Mouse (Mus musculus) myocyte (in vitro differentiated cells): ENCODE measurements around the gene Tmem120b.

Experiments used
- CEBPB ChIP-seq: IDR thresholded peaks from 2 replicates; pipeline ENCODE4 v1.6.1; 2011; ENCODE audit warnings: mild to moderate bottlenecking, moderate library complexity; ENCODE audit not compliant: poor library complexity, insufficient read depth, severe bottlenecking
- E2F4 ChIP-seq: IDR thresholded peaks from one replicate; pipeline ENCODE4 v1.6.1; 2011; ENCODE audit warnings: mild to moderate bottlenecking, control low read depth, moderate library complexity; ENCODE audit not compliant: insufficient read depth
- MAX ChIP-seq: IDR thresholded peaks from one replicate; pipeline ENCODE4 v1.6.1; 2011; ENCODE audit warnings: low read depth, mild to moderate bottlenecking, control low read depth
- MYOD1 ChIP-seq, 3 experiments: IDR thresholded peaks; one replicate each; pipeline ENCODE4 v1.6.1; 2011; ENCODE audit warnings: control low read depth in 2 of 3, low read depth in 2 of 3, mild to moderate bottlenecking in 2 of 3, moderate library complexity in 1 of 3; ENCODE audit not compliant: insufficient read length in 2 of 3, control insufficient read depth in 1 of 3
- MYOG ChIP-seq, 3 experiments: IDR thresholded peaks; one replicate each; pipeline ENCODE4 v1.6.1; 2011; ENCODE audit warnings: control low read depth in 2 of 3, low read depth in 2 of 3, mild to moderate bottlenecking in 2 of 3; ENCODE audit not compliant: insufficient read length in 2 of 3, control insufficient read depth in 1 of 3, insufficient read depth in 1 of 3
- POLR2A ChIP-seq: IDR thresholded peaks from one replicate; pipeline ENCODE4 v1.6.1; 2011; ENCODE audit warnings: low read depth, mild to moderate bottlenecking, control low read depth, moderate library complexity; ENCODE audit not compliant: insufficient read length
- POLR2AphosphoS2 ChIP-seq: IDR thresholded peaks from one replicate; pipeline ENCODE4 v1.6.1; 2011; ENCODE audit warnings: low read depth, control low read depth; ENCODE audit not compliant: insufficient read length
- REST ChIP-seq: IDR thresholded peaks from one replicate; pipeline ENCODE4 v1.6.1; 2011; ENCODE audit warnings: mild to moderate bottlenecking, control low read depth, moderate library complexity; ENCODE audit not compliant: insufficient read depth, insufficient read length
- SRF ChIP-seq: IDR thresholded peaks from one replicate; pipeline ENCODE4 v1.6.1; 2011; ENCODE audit warnings: low read depth; ENCODE audit not compliant: control insufficient read depth, insufficient read length
- TCF12 ChIP-seq: IDR thresholded peaks from one replicate; pipeline ENCODE4 v1.6.1; 2011; ENCODE audit warnings: mild to moderate bottlenecking, control low read depth; ENCODE audit not compliant: poor library complexity, insufficient read depth, severe bottlenecking
- TCF3 ChIP-seq: IDR thresholded peaks from one replicate; pipeline ENCODE4 v1.6.1; 2011; ENCODE audit warnings: low read depth, control low read depth; ENCODE audit not compliant: insufficient read length
- USF1 ChIP-seq: IDR thresholded peaks from one replicate; pipeline ENCODE4 v1.6.1; 2011; ENCODE audit warnings: low read depth, mild to moderate bottlenecking, control low read depth, moderate library complexity

GRCm38 (mm10) chr5:123024312-123024711 lies 43.9 kb upstream of the Tmem120b start:
- no peak for TF ChIP-seq POLR2A
- TF ChIP-seq MYOG (IDR thresholded peaks at IDR 0.05; ENCODE audit: control insufficient read depth in 1 of 3, insufficient read depth in 1 of 3, insufficient read length in 2 of 3, low read depth in 2 of 3): no peak
- no peak for TF ChIP-seq CEBPB
- no peak for TF ChIP-seq POLR2AphosphoS2
- no peak for TF ChIP-seq USF1
- no peak for TF ChIP-seq E2F4
- TF ChIP-seq MYOD1 (IDR thresholded peaks at IDR 0.05; ENCODE audit: control insufficient read depth in 1 of 3, insufficient read length in 2 of 3, low read depth in 2 of 3): no peak
- no peak for TF ChIP-seq TCF12
- TF ChIP-seq MAX: no peak
- no peak for TF ChIP-seq SRF
- TF ChIP-seq REST: no peak
- TF ChIP-seq TCF3: no peak
